Mouse (Mus musculus) right cerebral cortex, postnatal 4 days (tissue): Measurements from ENCODE around the gene Lpar1.

Source experiments
- DNase-seq: peaks from one replicate; pipeline ENCODE4 v3.0.0-alpha.2; 2022

The Lpar1 gene

DNA sequence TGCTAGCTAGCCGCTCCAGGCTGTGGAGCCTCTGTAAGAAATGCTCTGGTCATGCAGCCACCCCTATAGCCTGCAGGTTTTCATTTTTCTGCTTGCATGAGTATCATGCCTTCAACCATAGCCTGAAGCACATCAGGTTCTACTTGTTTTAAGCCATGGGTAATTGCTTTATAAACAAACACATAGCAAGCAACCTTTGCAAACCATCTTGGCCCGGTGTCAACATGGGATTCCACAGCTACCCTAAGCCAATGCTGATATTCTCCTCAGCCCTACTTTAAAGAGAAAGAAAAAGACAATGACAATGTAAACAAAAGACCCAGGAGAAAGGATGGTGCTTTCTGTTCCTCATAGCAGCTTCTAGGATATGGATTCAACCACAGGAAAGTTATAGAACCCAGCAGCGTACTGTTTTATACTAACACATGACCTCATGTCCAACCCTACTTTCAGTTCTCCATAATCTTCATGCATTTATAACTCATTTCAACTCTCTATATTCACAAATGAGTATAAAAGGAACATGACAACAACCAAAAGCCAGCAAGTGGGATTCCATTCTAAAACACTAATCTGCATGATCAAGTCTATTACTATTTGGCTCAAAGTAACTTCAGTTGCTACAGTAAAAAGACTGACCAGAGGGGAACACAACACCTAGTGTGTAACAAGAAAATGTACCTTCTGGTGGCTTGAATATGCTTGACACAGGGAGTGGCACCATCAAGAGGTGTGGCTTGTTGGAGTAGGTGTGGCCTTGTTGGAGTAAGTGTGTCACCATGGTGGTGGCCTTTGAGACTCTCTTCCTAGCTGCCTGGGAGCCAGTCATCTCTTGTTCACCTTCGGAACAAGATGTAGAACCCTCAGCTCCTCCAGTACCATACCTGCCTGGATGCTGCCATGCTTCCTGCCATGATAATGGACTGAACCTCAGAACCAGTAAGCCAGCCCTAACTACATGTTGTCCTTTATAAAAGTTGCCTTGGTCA is 46.9 kb downstream of the Lpar1 start:
- DNase-seq, result no peak

DNA sequence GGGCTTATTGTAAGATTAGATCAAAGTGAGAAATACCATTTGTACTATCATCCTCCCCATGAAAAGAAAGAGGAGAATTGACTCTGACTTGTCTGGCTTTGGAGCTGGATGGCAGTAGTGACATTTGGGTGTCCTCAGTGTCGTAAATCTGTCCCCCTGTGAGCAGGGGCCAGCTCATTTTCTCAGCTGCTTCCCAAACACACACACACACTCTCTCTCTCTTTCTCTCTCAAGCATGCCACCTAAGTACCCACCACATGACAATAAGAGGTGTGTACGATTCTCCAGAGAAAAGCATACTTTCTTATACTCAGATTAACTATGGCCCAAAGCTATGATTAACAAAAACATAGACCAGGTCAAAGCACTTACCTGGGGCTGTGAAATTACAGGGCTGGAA is 49.4 kb downstream of the Lpar1 start:
- no peak for DNase-seq

DNA sequence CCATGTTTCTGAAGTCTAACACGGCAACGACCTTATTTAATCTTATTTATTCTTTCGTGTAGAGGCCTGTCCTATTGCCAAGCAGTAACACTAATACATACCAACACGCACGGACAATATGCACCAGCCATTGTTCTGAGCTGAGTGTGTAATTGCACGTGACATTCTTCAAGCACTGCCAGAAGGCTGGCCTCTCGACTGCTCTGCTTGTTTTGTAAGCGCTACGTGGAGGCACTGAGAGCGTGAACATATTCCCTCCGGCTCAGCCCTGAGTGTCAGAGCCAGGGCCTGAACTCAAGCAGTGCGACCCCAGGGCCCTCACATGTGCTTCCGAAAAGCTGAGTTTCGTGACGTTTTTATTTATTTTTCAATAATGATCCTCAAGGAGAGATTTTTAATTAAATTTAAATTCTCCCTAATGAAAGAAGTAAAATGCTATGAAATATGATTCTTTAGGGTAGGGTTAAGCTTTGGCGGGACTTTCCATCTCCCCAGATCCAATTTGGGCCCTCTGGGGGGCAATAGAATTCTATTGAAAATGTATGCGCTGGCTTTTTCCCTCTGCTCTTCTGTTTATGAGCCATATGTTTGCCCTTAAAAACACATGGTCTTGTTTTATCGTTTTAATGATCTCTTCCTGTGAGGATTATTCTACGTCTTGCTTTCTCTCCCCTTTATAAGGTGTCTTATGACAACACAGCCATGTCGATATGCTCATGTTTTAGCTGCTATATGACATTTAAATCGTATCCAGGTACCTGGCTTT is 52.5 kb downstream of the Lpar1 start:
- DNase-seq, result no peak

DNA sequence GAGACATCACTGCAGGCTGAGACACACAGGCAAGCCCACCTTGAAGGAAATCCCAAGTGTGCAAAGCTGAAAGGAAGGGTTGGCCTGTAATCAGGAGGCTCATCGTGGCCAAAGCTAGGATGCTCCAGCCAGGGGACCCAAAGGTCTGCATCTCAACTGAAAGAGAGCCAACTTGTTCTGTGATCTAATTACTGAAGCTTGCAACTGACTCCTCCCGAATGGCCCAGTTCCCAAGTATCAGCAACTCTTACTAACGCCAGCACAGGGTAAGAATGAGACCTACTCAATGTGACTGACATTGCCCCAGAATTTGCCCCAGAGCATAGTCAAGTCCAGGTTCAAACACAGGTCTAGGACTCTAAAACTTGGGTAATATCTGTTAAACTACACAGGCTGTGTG is 53.9 kb downstream of the Lpar1 start:
- DNase-seq, result no peak

DNA sequence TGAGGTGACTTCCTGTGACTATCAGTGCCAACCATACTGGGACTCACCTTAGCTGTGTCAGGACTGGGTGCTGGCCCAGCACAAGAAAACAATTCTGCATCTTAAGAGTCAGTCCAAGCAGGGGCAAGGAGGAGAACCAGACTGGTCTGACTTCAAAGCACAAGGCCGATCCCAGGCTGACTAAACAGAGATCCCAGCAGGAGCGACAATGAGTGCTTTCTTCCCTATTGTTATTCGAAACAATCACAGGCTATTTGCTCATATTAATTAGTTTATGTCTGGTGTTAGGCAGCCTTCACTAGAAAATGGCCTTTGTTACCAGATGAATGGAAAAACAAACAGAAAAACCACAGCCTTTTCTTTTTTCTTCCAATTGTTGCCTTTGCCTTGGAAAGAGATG is 54.5 kb downstream of the Lpar1 start:
- no peak for DNase-seq

DNA sequence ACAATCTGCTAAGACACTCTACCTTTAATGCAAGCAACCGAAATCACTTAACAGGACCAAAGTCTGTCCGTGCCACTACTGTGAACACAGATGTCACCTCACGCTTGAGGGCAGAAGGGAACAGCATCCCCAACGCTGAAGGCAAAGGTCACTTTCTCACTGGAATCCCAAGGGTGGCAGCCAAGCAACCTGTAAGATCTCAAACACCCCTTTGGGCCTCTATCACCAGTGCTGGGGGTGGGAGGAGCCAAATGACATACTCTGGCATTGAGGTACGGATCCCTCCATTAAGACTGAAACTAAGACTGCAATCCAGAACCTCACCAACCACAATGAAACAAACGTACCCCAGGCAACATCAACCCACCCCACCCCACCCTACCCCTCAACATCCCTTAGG is 55.0 kb downstream of the Lpar1 start:
- DNase-seq, result no peak

DNA sequence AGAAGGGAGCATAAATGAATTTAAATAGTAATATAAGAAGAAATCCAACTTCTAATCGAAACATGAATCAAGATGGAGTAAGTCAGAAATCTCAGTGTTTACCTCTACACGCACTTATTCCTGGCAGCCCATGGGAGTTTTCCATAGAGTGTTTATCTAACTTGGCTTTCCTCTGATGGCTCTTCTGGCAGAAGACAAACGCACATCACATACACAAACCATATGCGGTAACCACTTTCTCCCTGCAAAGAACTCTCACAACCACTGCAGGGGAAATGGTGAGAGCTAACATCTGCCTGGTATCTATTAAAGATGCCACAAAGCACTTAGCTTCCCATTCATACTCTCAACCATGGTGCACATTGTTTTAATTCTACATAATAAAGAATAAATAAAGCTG is 56.4 kb downstream of the Lpar1 start:
- no peak for DNase-seq

DNA sequence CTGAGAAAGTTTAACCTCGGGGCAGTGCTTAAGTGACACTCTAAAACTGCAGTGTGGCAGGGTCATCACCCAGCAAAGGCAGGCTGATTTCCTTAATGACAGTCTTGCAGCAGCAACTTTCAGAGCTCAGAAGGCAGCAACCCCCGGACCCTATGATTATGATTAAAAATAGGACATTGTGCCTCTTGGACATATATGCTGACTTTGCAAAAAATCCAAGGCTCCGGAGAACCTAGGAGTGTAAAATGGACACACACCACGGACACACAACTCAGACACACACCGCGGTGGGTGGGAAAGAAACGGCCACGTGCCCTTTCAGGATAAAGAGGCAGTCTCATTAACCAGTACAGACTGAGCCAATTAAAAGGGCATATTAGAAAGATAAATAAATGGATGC is 57.0 kb downstream of the Lpar1 start:
- DNase-seq, result no peak

DNA sequence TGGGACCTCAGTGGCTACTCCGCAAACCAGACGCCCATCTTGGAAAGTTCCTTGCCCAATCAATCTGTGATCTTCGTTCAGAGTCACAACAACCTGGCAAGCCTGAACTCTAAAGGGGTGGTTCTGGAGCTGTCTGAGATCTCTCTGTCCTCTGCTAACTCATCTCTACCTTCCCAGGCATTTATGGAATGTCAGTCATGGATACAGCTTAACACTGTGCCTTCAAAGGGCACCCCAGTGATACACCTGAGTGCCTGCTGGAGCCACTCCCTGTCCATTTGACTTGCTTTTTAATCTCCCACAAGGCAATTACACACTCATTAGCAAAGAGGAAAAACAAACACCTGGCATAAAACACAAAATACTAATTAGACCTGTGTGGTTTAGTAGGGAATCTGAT is 62.0 kb downstream of the Lpar1 start:
- DNase-seq, result no peak

DNA sequence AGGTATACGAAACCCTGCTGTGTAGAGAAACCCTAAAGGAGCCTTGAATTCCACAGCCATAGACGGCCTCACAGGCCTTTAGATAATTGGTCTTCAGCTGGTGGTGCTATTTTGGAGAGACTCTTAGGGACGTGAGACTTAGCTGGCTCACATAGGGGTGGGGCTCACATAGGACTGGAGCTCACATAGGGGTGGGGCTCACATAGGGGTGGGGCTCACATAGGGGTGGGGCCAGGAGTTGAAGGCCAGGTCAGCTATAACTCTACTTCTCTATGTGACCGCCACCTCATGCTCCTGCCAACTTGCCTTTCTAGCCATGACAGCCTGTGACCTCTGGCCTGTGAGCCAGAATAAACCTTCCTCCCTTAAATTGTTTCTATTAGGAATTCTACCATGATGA is 63.3 kb downstream of the Lpar1 start:
- no peak for DNase-seq

DNA sequence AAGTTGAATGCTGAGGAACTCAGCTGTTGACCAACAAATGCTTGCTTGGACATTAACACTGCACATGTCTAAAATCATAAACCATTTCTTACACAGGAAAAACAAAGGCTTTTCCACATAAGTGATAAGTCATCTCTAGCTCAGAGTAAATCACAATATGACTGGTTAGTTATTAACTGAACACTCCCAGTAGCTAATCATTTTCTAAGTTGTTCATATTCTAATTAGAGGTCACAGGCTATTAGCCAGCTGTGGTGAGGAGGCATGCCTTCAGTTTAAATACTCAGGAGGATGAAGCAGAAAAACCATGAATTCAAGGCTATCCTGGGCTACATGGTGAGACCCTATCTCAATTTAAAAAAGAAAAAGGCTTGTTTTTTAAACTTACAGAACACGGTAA is 75.1 kb downstream of the Lpar1 start:
- no peak for DNase-seq

DNA sequence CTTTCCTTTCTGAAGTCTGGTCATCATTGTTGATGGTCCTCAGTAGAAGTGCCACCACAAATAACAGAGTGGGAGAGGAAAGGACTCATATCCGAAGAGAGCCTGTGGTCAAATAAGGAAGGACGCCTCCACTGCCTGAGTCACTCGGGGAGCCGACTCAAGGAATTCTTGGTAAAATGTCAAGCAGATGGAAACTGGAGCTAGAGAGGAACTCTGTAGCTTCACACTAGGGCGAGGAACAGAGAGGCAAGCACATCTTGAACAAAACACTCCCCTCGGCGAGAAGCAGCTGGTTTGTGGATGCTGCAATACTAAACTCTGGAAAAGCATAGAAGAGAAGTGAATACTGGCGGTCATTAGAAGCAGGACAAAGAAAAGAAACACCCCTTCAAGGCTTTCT is 76.0 kb downstream of the Lpar1 start:
- no peak for DNase-seq

DNA sequence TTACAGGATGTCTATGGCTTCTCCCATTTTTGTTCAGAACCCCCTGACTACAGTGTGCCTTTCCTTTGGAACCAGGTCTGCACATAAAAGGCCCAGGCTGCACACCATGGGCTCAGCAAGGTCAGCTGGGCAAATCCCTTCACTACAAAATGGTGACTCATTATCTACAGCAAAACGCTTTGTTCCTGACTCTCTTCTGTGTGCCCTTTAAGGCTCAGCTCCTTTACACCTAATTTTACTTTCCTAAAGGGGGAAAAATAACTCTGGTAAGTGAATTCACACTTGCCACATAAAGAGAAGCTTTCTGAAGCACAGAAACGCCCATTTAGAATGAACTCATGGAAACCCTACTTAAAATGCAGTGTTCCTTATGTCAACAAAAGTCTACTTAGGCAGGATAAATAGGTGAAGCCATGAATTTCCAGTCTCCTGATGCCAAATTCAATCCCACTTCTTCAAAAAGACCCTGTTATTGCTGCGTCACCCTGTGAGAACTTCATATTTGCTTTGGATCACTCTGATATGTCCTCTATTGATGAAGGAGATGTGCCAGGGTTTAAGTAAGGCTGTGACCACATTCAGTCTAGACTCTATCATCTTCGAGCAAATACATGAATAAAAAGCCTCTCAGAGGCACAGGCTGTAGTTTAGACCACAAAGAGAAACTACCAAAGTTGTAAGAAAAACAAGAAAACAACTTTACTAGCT is 82.3 kb downstream of the Lpar1 start:
- no peak for DNase-seq

DNA sequence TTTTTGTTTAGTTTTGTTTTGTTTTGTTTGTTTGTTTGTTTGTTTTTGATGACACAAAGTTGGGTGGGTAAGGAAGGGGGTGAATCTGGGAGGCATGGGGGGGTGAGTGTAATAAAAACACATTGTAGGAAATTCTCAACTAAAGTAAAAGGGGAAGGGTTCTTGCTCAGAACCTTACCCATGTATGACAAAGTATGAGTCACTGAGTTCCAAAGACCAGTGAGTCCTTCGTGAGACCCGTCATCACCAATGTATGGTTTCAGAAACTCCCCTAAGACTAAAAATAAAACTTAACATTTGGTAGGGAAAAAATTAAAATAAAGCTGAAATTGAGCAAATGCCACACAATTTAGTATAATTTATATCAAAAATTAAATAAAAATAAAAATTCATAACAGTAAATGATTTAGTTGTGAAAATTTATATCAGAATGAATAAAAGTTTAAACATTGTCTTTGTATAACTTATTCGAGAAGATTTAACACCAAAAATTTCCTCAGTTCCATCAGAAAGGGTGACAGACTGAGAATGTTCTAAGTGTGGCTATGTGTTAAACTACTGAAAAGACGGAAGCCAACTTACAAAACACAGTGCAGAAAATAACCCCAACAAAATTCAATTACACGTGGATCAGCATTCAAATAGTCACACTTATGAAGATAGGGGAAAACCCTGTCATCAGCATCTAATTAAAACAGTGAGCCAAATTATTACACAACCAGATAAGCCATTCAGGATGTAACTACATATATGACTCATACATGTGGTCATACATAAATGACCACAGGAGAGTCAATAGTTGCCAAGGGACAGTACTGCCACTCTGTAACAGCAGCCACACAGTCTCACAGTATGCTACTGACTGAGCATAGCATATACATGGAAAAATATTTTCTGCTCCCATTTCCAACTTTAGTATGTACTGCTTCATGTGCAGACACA is 83.8 kb downstream of the Lpar1 start:
- no peak for DNase-seq

DNA sequence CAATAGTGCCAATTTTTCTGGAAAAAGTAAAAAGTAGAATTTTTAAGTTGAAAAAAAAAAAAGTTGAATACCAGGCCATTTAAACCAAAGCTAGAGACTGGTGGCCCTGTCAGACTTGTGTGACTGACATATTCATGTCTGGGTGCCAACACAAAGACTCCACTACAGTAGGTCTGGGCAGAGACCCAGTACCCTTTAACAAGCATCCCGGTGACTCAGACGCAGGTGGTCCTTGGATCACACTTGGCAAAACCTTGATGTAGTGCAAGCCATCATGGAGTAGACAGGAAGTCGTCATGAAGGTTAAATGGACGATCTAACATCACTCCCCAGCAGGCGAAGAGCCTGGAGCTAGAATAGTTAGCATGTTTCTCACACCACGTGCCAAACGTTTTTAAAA is 84.7 kb downstream of the Lpar1 start:
- DNase-seq, result no peak

DNA sequence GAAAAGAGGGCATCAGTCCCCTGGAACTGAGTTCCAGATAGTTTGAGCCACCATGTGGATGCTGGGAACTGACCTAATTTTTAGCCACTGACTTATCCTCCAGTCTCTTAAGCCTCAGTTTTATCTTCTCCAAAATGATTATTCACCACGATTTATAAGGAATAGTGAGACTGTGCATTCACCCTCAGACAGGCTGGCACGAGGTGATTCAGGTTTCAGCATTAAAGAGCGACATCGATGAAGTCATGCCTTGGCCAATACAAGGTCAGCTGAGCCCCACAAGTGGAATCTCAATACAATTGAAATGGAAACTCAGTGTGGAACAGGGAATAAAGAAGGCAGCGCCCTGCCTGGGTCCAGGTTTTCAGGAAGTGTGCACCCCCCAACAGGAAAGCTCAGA is 88.1 kb downstream of the Lpar1 start:
- no peak for DNase-seq

DNA sequence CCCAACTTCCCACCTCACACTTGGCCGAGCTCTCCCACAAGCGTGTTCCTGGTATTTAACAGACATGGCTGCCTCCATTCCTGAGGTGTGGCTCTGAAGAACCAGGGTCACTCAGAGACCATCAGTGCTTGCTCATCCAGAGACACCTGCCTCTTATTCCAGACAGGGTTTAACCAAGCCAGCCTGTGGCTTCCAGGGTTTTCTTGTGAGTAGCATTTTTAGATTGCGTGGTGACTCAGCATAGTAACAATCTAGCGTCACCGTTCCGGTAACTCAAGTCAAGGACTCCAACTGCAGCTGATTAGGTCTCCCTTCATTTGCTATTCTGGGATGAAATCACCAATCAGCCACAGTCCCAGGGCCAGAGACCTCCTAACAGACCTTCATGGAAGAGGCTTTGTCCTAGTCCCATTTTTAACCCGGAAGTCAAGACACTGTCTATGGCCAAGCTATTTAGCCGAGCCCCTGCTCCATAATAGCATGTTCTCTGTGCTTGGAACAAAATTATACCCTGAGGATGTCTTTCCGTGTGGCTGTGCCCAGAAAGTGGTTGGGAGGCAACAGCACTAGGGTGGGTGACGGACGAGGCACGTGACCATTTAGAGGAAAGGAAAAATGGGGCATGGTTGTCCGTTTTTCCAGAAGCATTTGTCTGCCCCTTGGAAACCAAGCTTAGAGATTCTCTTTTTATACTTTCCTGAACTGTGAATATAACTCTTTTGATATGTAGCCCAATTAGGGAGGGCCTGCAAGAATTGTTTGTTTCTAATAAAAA is 89.1 kb downstream of the Lpar1 start:
- no peak for DNase-seq

DNA sequence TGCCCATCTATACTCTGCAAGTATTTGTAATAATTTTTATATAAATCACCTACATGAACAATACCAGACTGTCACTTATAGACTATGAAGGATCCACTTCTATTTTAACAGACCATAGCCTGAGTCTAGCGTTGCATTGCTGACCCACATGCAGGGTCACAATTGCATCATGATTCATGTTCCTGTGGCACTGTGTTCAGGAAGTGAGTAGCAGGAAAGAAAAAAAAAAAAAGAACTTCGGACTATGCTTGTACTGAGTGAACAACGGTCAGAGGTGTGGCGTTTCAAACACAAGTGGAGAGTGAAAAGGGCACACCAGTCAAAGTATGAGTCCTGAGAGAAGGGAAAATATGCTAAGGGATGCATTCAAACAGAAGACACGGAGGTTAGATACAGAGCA is 90.7 kb downstream of the Lpar1 start:
- DNase-seq, result no peak

DNA sequence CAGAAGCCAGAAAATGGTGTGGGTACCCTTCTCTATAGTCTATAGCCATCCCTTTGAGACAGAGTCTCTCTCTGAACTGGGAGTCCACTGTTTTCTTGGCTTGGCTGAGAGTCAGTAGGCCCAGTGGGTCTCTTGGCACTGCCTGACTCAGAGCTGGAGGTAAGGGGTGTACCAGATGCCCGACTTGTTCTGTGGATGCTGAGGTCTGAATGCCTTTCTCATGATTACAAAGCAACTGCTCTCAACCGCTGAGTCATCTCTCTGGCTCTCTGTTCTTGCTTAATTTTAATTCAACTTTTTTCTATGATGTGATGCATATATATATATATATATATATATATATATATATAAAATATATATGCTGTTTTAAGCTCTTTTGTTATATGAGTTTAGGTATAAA is 91.1 kb downstream of the Lpar1 start:
- no peak for DNase-seq

DNA sequence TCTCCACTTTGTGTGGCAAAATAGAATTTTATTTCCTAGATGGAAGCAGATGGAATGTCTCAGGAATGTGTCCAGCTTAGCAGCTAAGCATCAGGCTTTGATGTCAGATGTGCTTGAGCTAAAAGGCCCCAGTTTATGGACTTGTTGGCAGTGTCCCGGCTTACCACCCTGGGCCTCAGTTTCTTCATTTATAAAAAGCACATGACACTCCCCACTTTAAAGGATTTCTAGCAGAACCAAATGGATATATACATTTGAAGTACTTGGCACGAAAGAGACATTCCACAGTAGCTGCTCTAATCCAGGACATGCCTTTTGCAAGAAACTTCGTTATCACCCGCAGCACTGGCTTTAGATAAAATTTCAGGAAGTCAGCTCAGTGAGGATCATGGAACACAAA is 100.4 kb downstream of the Lpar1 start:
- no peak for DNase-seq

DNA sequence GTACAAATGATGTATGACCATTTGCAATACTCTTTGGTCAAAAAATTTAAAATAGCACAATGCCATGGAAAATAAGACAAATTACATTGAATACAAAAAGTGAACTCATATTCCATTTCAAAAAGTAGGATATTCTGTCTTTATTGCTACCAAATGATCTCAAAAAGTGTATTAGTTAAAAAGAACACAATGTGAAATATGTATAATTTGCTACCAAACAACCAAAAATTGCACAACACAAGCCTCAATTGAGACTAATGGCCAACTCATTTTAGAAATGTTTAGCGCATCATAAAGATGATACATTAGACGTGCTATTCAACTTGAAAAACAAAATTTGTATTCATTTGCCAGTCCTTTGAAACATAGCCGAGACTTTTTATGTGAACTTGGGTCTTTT is 104.9 kb downstream of the Lpar1 start:
- DNase-seq, result no peak

DNA sequence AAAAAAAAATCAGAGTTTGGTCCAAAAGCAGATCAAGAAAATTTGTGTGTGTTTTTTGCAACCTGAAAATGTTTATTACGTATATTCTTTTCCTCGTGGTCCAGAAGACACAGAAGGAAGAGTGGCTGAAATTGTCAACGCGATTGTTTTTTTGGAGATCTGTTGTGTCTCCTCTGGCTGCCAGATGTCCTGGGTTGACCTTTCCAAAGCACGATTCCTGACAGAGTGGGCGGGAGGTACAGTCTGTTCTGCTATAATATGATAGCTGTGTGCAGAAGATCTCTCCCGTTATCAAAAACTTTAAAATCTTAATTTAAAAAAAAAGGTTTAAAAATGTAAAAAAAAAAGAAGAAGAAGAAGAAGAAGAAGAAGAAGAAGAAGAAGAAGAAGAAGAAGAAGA is 105.9 kb downstream of the Lpar1 start:
- DNase-seq, result no peak
